Mouse (Mus musculus) urinary bladder, postnatal 14 days (tissue): ENCODE data around the gene Tuba8.

Experiments used
- DNase-seq: peaks from one replicate; pipeline ENCODE4 v3.0.0; 2021; ENCODE audit warnings: low spot score

Gene Tuba8

GRCm38 (mm10) chr6:121210149-121210925, at the start of gene Tuba8:
TSS of gene Tuba8 (plus strand) at chr6:121210696.
- DNase-seq: peak; percentile 56

DNA sequence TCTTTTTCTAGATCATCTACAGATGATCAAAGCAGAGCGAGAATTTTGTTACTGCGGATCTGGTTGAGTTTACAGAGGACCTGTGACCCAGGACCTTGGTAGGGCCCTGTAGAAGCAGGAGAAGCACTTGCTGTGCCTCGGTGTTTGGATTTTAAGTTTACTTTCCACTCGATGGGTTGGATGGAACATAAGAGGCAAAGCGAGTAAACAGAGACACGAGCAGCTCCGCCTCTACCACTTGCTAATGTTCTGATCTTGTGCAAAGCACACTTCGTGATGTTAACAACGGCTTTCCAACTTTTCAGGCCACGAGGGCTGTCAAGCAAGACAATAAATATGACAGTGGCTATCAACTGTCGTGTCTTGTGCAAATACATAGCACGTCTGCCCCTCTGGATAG, 47.9 kb upstream of the Tuba8 start:
- no peak for DNase-seq

GRCm38 (mm10) chr6:121166098-121166552, 44.4 kb upstream of the Tuba8 start:
- peak; percentile 33 for DNase-seq

DNA sequence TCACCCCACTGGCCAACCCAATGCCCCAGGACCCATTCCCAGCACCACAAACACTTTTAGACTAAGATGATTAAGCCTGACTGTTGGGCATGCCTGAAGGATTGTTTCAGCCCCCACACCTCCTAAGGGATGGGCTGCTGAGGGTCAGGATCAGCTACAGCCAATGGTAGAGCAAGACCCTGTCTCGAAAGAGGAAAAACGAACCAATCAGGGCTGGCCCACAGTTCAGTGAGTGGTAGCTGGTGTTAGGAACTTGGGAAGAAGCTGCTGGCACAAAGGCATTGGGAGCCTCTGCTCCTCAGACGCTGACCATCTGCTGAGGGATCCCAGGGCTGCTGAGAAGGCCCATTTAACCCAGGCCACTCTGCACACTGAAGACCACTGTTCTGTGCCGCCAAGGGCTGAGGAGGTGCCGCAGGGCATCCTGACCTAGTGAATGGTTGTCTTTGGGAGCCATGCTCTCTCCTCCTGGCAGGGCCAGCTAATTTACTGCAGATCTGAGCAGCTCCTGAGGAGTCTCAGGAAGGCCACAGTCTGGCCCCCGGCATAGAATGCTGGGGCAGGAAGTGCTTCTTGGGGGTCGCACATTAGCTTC, 43.0 kb upstream of the Tuba8 start:
- DNase-seq: no peak

GRCm38 (mm10) chr6:121171102-121171501, 39.4 kb upstream of the Tuba8 start:
- DNase-seq: peak; percentile 40

GRCm38 (mm10) chr6:121173471-121173870, 37.0 kb upstream of the Tuba8 start:
- DNase-seq: no peak

DNA sequence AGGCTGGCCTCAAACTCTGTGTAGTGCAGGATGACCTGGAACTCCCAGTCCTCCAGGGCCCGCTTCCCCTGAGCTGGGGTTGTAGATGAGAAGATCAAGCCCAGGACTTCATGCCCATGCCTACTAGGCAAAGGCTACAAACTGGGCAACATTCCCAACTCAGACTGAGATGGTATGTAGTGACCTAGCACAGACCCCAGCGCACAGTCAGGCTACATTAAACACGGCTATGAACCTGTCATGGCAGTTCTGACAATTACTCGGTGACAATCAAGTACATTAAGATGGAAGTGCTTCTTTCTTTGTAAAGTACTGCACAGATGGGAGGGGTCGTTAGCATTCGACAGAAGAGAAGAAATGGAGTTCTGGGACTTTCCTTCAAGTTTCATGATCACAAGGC, 35.7 kb upstream of the Tuba8 start:
- DNase-seq: no peak

DNA sequence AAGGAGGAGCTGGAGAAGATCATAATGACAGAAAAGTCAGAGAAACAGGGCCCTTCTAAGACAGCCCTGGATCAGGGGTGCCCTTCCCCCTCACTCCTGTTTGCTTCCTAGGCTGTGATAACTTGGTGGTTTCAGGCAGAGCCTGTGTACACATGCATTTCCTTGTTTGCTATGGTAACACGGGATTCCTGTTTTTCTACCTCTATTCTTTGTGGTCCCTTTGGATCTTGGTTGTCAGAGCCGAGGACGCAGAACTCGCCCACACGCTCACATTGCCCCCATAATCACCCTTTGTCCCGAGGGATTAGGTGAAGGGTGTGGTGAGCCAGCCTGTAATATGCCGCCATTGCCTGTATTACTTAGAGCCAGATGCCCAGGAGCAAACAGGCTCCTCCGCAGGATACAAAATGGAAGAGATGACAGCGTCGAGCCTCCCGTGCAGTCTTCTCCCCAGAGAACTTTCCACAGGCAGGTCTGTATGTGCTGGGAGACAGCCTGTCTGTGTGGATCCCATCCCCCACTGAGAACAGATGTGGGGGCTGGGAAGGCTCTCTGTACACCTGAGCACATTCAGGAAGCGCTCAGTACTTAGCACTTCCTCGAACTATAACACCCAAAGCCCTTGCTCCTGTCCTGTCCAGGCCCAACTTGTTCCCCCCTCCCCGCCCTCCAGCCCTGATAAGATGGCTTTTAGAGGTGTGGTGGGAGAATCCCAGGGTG, 34.3 kb upstream of the Tuba8 start:
- peak; percentile 45 for DNase-seq

GRCm38 (mm10) chr6:121176731-121177098, 33.8 kb upstream of the Tuba8 start:
- no peak for DNase-seq

DNA sequence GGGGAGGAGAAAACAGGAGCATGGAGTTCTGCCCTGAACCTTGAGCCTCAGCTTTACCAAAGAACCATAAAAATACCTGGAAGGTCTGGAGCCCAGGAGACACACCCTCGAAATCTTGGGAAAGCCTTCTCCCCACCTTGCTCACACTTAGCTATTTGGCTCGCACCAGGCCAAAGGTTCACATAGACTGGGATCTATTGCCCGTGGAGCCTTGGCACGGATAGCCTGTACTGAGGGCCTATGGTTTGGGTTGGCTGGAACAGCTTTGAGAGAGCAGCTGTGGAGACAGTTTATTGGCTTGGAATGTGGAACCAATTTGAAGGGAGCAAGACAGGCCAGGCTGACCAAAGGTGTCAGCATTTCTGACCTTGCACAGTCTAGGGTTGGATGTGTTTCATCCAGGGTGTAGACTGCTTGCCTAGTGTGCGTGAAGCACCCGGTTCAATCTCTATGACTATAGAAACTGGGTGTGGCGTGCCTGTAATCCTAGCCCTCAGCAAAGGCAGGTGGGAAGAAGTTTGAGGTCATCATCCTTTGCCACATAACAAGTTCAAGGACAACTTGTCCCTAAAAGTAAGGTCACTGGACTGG, 33.3 kb upstream of the Tuba8 start:
- DNase-seq: no peak

DNA sequence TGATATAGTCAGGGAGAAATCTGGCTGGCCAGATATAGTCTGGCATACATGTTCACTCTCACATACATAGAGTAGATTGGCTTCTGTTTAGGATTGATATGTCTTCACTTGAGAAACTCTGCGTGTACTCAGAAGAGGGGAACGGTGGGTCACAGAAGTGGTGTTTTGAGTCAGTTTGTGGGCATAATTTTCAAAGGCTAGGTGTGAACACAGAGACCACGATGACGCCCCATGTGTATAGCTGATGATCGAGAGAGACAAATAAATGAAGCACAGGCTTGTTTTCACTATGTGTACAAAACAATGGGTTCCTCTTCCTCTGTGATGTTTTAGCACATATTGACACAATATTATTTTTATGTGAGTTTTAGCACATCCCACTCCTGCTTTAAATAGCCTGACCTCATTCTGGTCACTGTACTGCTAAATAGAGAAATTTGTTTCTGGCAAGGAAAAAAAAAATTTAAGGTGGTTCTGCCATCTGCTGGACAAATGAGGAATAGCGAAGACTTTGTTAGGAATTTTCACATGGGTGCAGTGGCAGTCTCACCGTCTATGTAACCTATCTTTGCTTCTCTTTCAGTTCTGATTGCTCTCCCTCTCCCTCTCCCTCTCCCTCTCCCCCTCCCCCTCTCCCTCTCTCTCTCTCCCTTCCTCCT, 31.7 kb upstream of the Tuba8 start:
- peak; percentile 60 for DNase-seq

DNA sequence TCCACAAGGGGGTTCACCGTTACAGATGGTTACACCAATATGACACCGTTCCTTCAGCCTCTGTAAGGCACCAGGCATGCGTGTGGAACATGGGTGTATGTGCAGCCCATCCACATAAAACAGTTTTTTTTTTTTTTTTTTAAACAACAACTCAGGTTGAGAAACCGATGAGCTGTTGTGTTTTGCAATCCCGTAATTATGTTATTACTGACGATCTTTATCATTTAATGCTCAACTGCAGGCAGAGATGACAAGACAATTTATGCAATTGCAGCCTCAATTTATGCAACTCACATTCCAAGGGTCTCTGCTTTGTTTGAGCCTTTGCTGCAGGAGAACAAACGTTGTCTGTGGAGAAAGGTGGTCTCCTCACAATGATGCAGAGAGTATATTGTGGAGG, 30.6 kb upstream of the Tuba8 start:
- DNase-seq: no peak

- DNase-seq: peak; percentile 89
These were observed 26.9 kb upstream of the Tuba8 start, which contains the start of gene Pex26 for GRCm38 (mm10) chr6:121183414-121184173. TSS of gene Pex26 (plus strand) at chr6:121183667.

DNA sequence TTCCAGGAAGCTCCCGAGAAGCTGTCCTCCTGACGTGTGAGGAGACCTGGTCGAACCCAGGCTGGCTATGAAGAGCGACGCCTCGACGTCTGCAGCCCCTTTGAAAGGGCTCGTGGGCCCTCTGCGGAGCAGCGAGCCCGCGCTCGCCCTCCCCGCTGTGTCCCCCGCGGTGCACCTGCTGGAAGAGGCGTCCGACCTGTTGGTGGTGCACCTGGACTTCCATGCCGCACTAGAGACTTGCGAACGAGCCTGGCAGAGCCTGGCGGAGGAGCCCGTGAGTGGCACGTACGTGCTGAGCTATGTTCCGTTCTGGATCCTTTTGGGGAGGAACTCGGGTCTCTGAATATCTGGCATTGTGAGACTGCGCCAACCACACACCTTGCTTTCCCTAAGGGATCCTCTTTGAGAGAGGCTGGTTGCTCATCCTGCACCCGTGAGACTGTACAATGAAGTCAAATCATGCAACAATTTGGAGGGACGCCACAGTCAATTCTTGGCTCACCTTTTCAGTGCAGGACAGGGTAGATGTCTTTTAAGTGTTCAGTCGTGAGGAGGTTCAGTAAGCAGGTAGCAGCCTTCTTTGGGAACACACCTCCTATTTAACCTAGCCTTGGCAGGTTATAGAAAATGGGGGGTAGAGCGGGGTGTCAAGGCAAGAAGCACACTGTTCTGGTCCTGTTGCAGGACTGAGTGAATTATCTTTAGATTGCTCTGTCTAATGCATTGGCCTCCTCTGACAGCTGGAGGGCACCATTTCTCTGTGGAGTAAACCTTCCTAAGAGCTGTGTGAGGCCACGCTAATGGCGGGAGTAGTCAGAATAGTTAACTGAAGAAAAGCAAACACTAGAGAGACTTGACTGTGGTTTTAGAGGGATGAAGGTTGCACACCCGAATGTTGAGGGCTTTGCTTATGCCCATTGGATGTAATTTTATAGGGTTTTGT, 26.0 kb upstream of the Tuba8 start:
- peak; percentile 61 for DNase-seq

- DNase-seq: no peak
These were observed 25.3 kb upstream of the Tuba8 start for GRCm38 (mm10) chr6:121185232-121185631.

GRCm38 (mm10) chr6:121191261-121192009, 19.1 kb upstream of the Tuba8 start:
- DNase-seq: no peak

- peak; percentile 34 for DNase-seq
These were observed 16.2 kb upstream of the Tuba8 start for GRCm38 (mm10) chr6:121194061-121194955.
